Mouse (Mus musculus): Measurements from ENCODE around the gene D17H6S53E. TPM values are rescaled to one million over a fixed set of nuclear protein-coding genes. Genes with fewer than 3 reads are reported as not detected.

The D17H6S53E gene
- polyA plus RNA-seq, 1 experiment, result 2.5 TPM

GRCm38 (mm10) chr17:35092403-35093198 lies 33.6 kb upstream of the D17H6S53E start:
- H3K27ac ChIP-seq (ENCODE audit: control insufficient read depth, insufficient read depth, low read depth, low read length), result no peak overlapping the region
- H3K27me3 ChIP-seq (ENCODE audit: control insufficient read depth, insufficient read depth, low read length), result no peaks in the 10 kb centered on the region
- no peak for TF ChIP-seq CTCF (IDR thresholded peaks at IDR 0.05; ENCODE audit: control insufficient read depth, insufficient read depth, insufficient replicate concordance, low read depth, low read length)
- no peak for TF ChIP-seq POLR2A (IDR thresholded peaks at IDR 0.05; ENCODE audit: control insufficient read depth, low read depth, low read length)
- no peak overlapping the region for H3K4me3 ChIP-seq (ENCODE audit: control insufficient read depth, low read depth, low read length)
- no peaks in the 10 kb centered on the region; the same call in none of the 2 replicates for H3K36me3 ChIP-seq (ENCODE audit: control insufficient read depth, insufficient read depth, low read length)
- H3K4me1 ChIP-seq (ENCODE audit: control insufficient read depth, insufficient read depth, low read length), result peaks cover 5% of the 10 kb centered on the region; the same call in 1 of the 2 replicates

DNA sequence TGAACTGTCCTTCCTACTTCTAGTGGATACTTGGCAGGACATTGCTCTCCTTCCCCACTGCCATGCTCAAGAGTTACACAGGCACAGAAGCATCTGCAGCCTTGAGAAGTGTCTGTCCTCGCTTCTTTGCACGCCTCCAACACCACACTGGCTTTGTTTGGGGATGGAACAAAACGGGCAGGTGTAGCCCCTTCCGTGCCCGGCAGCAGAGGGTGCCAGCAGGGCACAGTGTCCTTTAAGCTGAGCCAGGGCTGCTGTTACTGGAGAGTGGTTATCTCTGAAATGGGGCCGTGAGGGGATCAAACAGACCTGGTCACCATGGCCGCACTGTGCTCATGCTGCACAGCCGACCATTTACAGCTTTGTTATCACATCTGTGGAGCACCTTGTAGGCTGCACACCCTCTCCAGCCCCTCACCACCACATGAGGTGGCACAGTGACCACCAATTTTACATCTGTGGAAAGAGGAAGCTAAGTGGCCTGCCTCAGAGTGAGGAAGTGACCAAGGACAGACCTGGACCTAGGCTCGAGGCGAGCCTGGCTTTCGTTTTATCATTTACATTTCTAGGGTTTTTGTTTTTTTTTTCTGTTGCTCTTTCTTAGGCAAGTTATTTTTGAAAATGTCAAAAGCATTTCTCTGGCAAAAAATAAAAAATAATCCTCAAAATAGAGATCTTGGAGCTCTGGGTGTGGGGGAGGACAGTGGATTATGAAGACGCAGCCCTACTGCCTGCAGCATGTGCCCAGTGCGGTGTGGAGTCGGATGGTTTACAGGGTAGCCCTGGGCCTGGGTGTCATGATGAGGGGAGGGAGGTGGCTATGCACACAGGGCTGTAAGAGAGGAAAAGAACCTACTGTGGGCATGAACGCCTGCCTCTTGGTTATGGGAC lies 31.5 kb upstream of the D17H6S53E start:
- Histone ChIP-seq H3K27me3 (ENCODE audit: control insufficient read depth, insufficient read depth, low read length) (no peaks in the 10 kb centered on the region), H3K4me1 (ENCODE audit: control insufficient read depth, insufficient read depth, low read length) (peaks cover 5% of the 10 kb centered on the region; the same call in 1 of the 2 replicates), H3K27ac (ENCODE audit: control insufficient read depth, insufficient read depth, low read depth, low read length) (no peak overlapping the region), H3K4me3 (ENCODE audit: control insufficient read depth, low read depth, low read length) (no peak overlapping the region), H3K36me3 (ENCODE audit: control insufficient read depth, insufficient read depth, low read length) (no peaks in the 10 kb centered on the region; the same call in none of the 2 replicates)
- TF ChIP-seq CTCF (IDR thresholded peaks at IDR 0.05; ENCODE audit: control insufficient read depth, insufficient read depth, insufficient replicate concordance, low read depth, low read length) (no peak), POLR2A (IDR thresholded peaks at IDR 0.05; ENCODE audit: control insufficient read depth, low read depth, low read length) (no peak)

DNA sequence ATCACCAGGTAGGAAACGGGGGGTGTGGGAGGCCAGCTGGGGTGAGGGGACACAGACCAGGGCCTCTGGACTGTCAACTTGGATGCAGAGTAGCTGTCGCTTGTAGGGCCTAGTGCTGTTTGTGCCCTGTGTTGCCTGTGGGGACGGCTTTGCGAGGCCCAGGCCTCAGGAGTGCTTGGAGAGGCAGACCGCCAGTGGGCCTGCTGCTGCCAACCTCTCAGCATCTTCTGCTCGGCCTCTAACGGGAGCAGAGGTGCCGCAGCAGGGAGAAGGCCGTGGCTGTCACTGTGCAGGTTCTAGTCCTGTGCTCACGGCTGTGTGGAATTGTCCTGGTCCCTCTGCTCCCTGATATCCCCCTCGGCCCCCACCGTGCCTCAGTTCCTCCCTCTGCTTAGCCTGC lies 29.6 kb upstream of the D17H6S53E start:
- TF ChIP-seq POLR2A (IDR thresholded peaks at IDR 0.05; ENCODE audit: control insufficient read depth, low read depth, low read length) (no peak), CTCF (IDR thresholded peaks at IDR 0.05; ENCODE audit: control insufficient read depth, insufficient read depth, insufficient replicate concordance, low read depth, low read length) (no peak)
- Histone ChIP-seq H3K27ac (ENCODE audit: control insufficient read depth, insufficient read depth, low read depth, low read length) (no peak overlapping the region), H3K36me3 (ENCODE audit: control insufficient read depth, insufficient read depth, low read length) (no peaks in the 10 kb centered on the region; the same call in none of the 2 replicates), H3K4me3 (ENCODE audit: control insufficient read depth, low read depth, low read length) (no peak overlapping the region), H3K4me1 (ENCODE audit: control insufficient read depth, insufficient read depth, low read length) (no peaks in the 10 kb centered on the region), H3K27me3 (ENCODE audit: control insufficient read depth, insufficient read depth, low read length) (no peaks in the 10 kb centered on the region)

DNA sequence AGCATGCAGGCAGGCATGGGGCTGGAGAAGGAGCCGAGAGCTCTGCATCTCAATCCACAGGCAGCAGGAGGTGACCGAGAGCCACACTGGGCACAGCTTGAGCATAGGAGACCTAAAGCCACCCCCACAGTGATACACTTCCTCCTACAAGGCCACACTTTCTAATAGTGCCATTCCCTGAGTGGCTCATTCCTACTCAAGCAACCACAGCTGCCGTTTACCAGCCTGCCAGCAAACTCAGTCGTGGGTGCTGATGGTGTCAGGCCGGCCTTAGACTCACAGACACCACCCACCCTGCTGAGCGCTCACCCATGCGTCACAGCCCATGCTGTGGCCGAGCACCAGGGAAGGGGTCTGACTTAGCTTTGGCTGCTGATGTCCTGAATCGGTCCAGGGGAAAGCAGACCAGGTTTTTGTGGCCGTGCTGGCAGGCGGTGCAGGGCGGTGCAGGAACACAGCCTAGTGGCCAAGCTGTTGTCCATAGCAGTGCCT lies 29.0 kb upstream of the D17H6S53E start:
- Histone ChIP-seq H3K4me1 (ENCODE audit: control insufficient read depth, insufficient read depth, low read length) (no peaks in the 10 kb centered on the region), H3K4me3 (ENCODE audit: control insufficient read depth, low read depth, low read length) (no peak overlapping the region), H3K27ac (ENCODE audit: control insufficient read depth, insufficient read depth, low read depth, low read length) (no peak overlapping the region), H3K27me3 (ENCODE audit: control insufficient read depth, insufficient read depth, low read length) (no peaks in the 10 kb centered on the region), H3K36me3 (ENCODE audit: control insufficient read depth, insufficient read depth, low read length) (no peaks in the 10 kb centered on the region; the same call in none of the 2 replicates)
- no peak for TF ChIP-seq POLR2A (IDR thresholded peaks at IDR 0.05; ENCODE audit: control insufficient read depth, low read depth, low read length)
- no peak for TF ChIP-seq CTCF (IDR thresholded peaks at IDR 0.05; ENCODE audit: control insufficient read depth, insufficient read depth, insufficient replicate concordance, low read depth, low read length)

DNA sequence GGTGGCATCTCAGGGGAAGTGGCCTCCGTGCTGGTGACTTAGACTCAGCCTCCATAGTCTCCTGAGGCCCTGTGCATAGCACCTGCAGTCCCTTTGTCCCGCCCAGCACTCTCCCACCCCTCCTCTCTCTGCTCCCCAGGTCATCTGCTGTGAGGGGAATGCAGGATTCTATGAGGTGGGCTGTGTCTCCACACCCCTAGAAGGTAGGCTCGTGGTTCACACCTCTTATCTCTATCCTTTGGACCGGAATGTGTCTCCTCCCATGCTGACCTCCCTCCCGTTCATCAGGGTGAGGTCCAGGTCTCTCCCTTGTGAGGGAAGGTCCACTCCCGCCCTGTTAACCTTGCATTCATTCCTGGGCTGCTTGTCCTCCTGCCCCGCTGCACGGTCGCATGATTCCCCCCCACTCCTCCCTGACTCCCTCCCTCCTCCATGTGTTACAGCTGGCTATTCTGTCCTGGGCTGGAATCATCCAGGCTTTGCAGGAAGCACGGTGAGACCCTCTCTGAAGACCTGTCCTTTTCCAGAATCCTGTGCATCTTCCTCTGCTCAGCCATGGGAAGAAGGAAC lies 25.9 kb upstream of the D17H6S53E start:
- no peak overlapping the region for H3K27ac ChIP-seq (ENCODE audit: control insufficient read depth, insufficient read depth, low read depth, low read length)
- H3K4me1 ChIP-seq (ENCODE audit: control insufficient read depth, insufficient read depth, low read length), result no peaks in the 10 kb centered on the region
- TF ChIP-seq CTCF (IDR thresholded peaks at IDR 0.05; ENCODE audit: control insufficient read depth, insufficient read depth, insufficient replicate concordance, low read depth, low read length) (no peak), POLR2A (IDR thresholded peaks at IDR 0.05; ENCODE audit: control insufficient read depth, low read depth, low read length) (no peak)
- H3K4me3 ChIP-seq (ENCODE audit: control insufficient read depth, low read depth, low read length), result no peak overlapping the region
- no peaks in the 10 kb centered on the region for H3K27me3 ChIP-seq (ENCODE audit: control insufficient read depth, insufficient read depth, low read length)
- H3K36me3 ChIP-seq (ENCODE audit: control insufficient read depth, insufficient read depth, low read length), result no peaks in the 10 kb centered on the region; the same call in none of the 2 replicates

GRCm38 (mm10) chr17:35101161-35101560 lies 25.0 kb upstream of the D17H6S53E start:
- no peaks in the 10 kb centered on the region for H3K27me3 ChIP-seq (ENCODE audit: control insufficient read depth, insufficient read depth, low read length)
- H3K27ac ChIP-seq (ENCODE audit: control insufficient read depth, insufficient read depth, low read depth, low read length), result no peak overlapping the region
- H3K4me3 ChIP-seq (ENCODE audit: control insufficient read depth, low read depth, low read length), result no peak overlapping the region
- no peaks in the 10 kb centered on the region; the same call in none of the 2 replicates for H3K36me3 ChIP-seq (ENCODE audit: control insufficient read depth, insufficient read depth, low read length)
- no peaks in the 10 kb centered on the region for H3K4me1 ChIP-seq (ENCODE audit: control insufficient read depth, insufficient read depth, low read length)
- TF ChIP-seq CTCF (IDR thresholded peaks at IDR 0.05; ENCODE audit: control insufficient read depth, insufficient read depth, insufficient replicate concordance, low read depth, low read length), result no peak
- no peak for TF ChIP-seq POLR2A (IDR thresholded peaks at IDR 0.05; ENCODE audit: control insufficient read depth, low read depth, low read length)

Measured in testis, adult 2 months (tissue).